10 mouse cellular contexts compared by ENCODE assay signal in the genomic region with DNA sequence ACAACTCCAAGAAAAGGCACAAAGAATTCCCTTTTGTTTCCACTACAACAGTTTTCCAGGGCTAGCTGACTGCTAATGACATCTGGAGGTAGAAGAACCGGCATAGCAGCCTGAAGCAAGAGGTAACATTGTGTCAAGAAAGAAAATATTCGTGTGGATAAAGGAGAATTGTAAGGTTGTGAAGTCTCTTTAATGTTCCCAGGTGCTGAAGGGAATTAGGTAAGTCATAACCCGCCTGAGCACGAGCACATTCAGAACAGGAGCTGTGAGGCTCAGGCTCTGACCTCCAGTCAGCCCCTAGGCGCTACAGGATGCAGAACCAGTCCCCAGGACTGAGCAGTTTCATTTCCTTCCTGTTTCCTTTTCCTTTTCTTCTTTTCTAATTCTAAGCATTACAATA.
DNase-seq lines count a peak whose midpoint lies in the region; ATAC-seq and TF ChIP-seq lines count a peak whose summit lies in the region.
"Had no signal": no experiment of that assay in that cellular context is flagged by ENCODE, and none has a peak within 500 bp of the region (broad histone marks: within the 10 kb centered on the region; RNA-seq: fewer than 3 reads in every experiment).

No protein-coding gene starts in this region.

- H3K4me3 ChIP-seq in gastrocnemius, adult 2 months = no peak overlapping the region
- H3K4me3 ChIP-seq in neural tube, embryonic 11.5 days (ENCODE audit: low read depth, low read length) = no peak overlapping the region
- H3K4me3 ChIP-seq in kidney, postnatal 0 days (replicated peaks; ENCODE audit: low read depth, low read length) = no peak overlapping the region
- H3K4me3 ChIP-seq: liver, embryonic 15.5 days had no signal

- DNase-seq in gastrocnemius, adult 2 months = no peak
- DNase-seq in gastrocnemius, postnatal 14 days = no peak
- no peak for DNase-seq in neural tube, embryonic 11.5 days (ENCODE audit: low spot score)
- DNase-seq in neural tube, embryonic 10.5 days (ENCODE audit: extremely low spot score, low spot score) = no peak
- no peak for DNase-seq in kidney, postnatal 0 days (ENCODE audit: low spot score)
- DNase-seq in right cerebral cortex, postnatal 10 days (ENCODE audit: low spot score in 2 of 2) = no peak
- no peak for DNase-seq in frontal cortex, postnatal 10 days (ENCODE audit: low spot score in 2 of 2)
- no peak for DNase-seq in right cerebral cortex, postnatal 4 days

- intact Hi-C loops in gastrocnemius, adult 2 months (cut with DNase I) = no loop called here
- intact Hi-C loops in gastrocnemius, postnatal 14 days (cut with DNase I; ENCODE audit: low total_unique reads) = no loop called here

- peaks cover 4% of the 10 kb centered on the region; the same call in 1 of the 2 replicates for H3K4me1 ChIP-seq in neural tube, embryonic 11.5 days (ENCODE audit: control insufficient read depth, insufficient read depth, low read length)
- 0 out of 2 replicates have a peak, but pooled peaks cover 4% of the 10 kb centered on the region for H3K4me1 ChIP-seq in kidney, postnatal 0 days (replicated peaks; ENCODE audit: insufficient read depth, low read length)
- H3K4me1 ChIP-seq: liver, embryonic 15.5 days had no signal

- H3K27me3 ChIP-seq in neural tube, embryonic 11.5 days (ENCODE audit: control insufficient read depth, insufficient read depth, low read length) = no peaks in the 10 kb centered on the region
- H3K27me3 ChIP-seq in kidney, postnatal 0 days (ENCODE audit: insufficient read depth, low read length) = no peaks in the 10 kb centered on the region
- H3K27me3 ChIP-seq: liver, embryonic 15.5 days had no signal

- no peaks in the 10 kb centered on the region for H3K36me3 ChIP-seq in neural tube, embryonic 11.5 days (ENCODE audit: control insufficient read depth, insufficient read depth, low read length)
- no peaks in the 10 kb centered on the region for H3K36me3 ChIP-seq in kidney, postnatal 0 days (ENCODE audit: insufficient read depth, low read length)
- H3K36me3 ChIP-seq: liver, embryonic 15.5 days had no signal

- TF ChIP-seq CTCF in gastrocnemius, adult 2 months (IDR thresholded peaks at IDR 0.05) = no peak
- no peak for TF ChIP-seq CTCF in kidney, postnatal 0 days (IDR thresholded peaks at IDR 0.05; ENCODE audit: low read depth)

- ATAC-seq in neural tube, embryonic 11.5 days (ENCODE audit: insufficient read depth, low FRiP score, low TSS enrichment) = no peak
- no peak for ATAC-seq in kidney, postnatal 0 days (replicated peaks; ENCODE audit: low FRiP score, low read depth)
- ATAC-seq: inflammation-experienced regulatory T-cells, adult 6 months had no signal

- no peak overlapping the region for H3K9ac ChIP-seq in neural tube, embryonic 11.5 days (ENCODE audit: low read length)
- no peak overlapping the region for H3K9ac ChIP-seq in kidney, postnatal 0 days (ENCODE audit: low read depth, low read length)
- H3K9ac ChIP-seq: liver, embryonic 15.5 days had no signal

- H3K9me3 ChIP-seq in neural tube, embryonic 11.5 days (ENCODE audit: control insufficient read depth, low read length) = no peaks in the 10 kb centered on the region
- H3K9me3 ChIP-seq in kidney, postnatal 0 days (replicated peaks; ENCODE audit: low read length) = no peaks in the 10 kb centered on the region
- H3K9me3 ChIP-seq: liver, embryonic 15.5 days had no signal

- 24% methylated on average over 5 of the region's 5 CpGs for WGBS in neural tube, embryonic 11.5 days
- 36% methylated on average over 5 of the region's 5 CpGs for WGBS in kidney, postnatal 0 days

- peak overlapping the region; percentile 13; the same call in 1 of the 2 replicates for H3K27ac ChIP-seq in gastrocnemius, adult 2 months
- peak overlapping the region; percentile 39; the same call in 1 of the 2 replicates for H3K27ac ChIP-seq in neural tube, embryonic 11.5 days (ENCODE audit: low read depth, low read length)
- peak overlapping the region; percentile 47 for H3K27ac ChIP-seq in kidney, postnatal 0 days
- H3K27ac ChIP-seq: liver, embryonic 15.5 days had no signal

- no peak overlapping the region for H3K4me2 ChIP-seq in neural tube, embryonic 11.5 days (ENCODE audit: low read depth)
- peak overlapping the region; percentile 15; the same call in 1 of the 2 replicates for H3K4me2 ChIP-seq in kidney, postnatal 0 days (ENCODE audit: low read length)
- H3K4me2 ChIP-seq: liver, embryonic 15.5 days had no signal
